Mouse (Mus musculus): ENCODE data around the gene Hrc. TPM values are rescaled to one million over a fixed set of nuclear protein-coding genes. Genes with fewer than 3 reads are reported as not detected.

Gene Hrc
- polyA plus RNA-seq, 1 experiment, result 0.09 TPM

DNA sequence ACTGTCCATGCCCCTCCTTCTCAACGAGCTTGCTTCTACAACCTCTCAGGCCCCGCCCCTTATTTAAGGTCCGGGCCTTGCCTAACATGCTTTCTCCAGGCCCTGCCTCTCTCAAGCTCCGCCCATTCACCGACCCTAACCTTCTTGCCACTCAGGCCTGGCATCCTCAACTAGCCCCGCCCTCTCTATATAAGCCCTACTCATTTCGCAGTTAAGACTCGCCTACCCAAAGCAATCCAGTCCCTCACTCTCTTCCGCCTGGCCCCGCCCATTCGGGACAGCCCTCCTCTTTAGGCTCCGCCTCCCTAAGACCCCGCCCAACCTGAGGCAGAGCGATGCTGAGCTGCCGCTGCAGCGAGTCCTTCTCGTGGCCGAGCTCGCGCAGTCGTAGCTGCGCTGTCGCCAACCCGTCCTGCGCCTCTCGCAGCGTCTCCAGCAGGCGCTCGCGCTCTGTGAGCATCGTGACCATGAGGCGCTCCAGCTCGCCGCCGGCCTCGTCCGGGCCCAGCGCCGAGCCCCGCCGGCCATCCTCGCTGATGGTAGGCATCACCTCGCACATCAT is 26.2 kb downstream of the Hrc start:
- Histone ChIP-seq H3K4me3 (ENCODE audit: extremely low read depth, insufficient read depth, insufficient read length) (peak overlapping the region; percentile 58; the same call in 1 of the 2 replicates), H3K27ac (ENCODE audit: insufficient read depth, low read length) (no peak overlapping the region), H3K4me1 (ENCODE audit: control insufficient read depth, insufficient read depth, insufficient read length) (peaks cover 8% of the 10 kb centered on the region), H3K36me3 (ENCODE audit: control insufficient read depth, insufficient read depth, low read length) (no peaks in the 10 kb centered on the region), H3K27me3 (ENCODE audit: control insufficient read depth, insufficient read depth, low read length) (peaks cover 15% of the 10 kb centered on the region)
- TF ChIP-seq CTCF (IDR thresholded peaks at IDR 0.05; ENCODE audit: extremely low read depth, insufficient read depth, insufficient read length, insufficient replicate concordance), result no peak
- TF ChIP-seq POLR2A (IDR thresholded peaks at IDR 0.05; ENCODE audit: low read depth, low read length), result no peak
- peak; percentile 63 to 80 for DNase-seq (ENCODE audit: low read depth in 1 of 2, low spot score in 2 of 2)
- under 1% methylated on average over 43 of the region's 43 CpGs for WGBS

DNA sequence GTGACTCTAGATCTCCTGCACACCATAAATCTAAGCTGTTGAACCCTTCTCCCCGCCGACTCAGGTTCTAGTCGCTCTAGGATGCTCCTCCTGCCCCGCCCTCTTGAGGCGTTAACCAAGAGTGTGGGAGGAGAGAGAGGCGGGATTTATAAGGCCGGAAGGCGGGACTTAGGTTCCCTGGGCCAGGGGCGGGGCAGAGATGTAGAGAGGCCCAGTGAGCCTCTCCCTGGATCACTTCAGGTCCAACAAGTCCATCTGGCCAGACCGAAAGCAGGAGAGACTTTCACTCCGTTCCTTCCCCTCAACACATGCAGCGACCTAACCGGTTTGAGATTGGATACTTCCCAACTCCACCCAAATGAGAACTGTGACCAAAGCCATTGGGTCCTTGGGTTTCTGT is 27.7 kb downstream of the Hrc start:
- TF ChIP-seq CTCF (IDR thresholded peaks at IDR 0.05; ENCODE audit: extremely low read depth, insufficient read depth, insufficient read length, insufficient replicate concordance), result no peak
- no peak for TF ChIP-seq POLR2A (IDR thresholded peaks at IDR 0.05; ENCODE audit: low read depth, low read length)
- DNase-seq (ENCODE audit: low read depth in 1 of 2, low spot score in 2 of 2), result peak; percentile 28 to 36
- Histone ChIP-seq H3K4me3 (ENCODE audit: extremely low read depth, insufficient read depth, insufficient read length) (no peak overlapping the region), H3K27ac (ENCODE audit: insufficient read depth, low read length) (no peak overlapping the region), H3K36me3 (ENCODE audit: control insufficient read depth, insufficient read depth, low read length) (no peaks in the 10 kb centered on the region), H3K27me3 (ENCODE audit: control insufficient read depth, insufficient read depth, low read length) (peaks cover 19% of the 10 kb centered on the region), H3K4me1 (ENCODE audit: control insufficient read depth, insufficient read depth, insufficient read length) (peaks cover 14% of the 10 kb centered on the region)
- 10% methylated on average over 13 of the region's 13 CpGs for WGBS

- no peak overlapping the region for H3K27ac ChIP-seq (ENCODE audit: insufficient read depth, low read length)
- TF ChIP-seq CTCF (IDR thresholded peaks at IDR 0.05; ENCODE audit: extremely low read depth, insufficient read depth, insufficient read length, insufficient replicate concordance) (no peak), POLR2A (IDR thresholded peaks at IDR 0.05; ENCODE audit: low read depth, low read length) (no peak)
- DNase-seq (ENCODE audit: low read depth in 1 of 2, low spot score in 2 of 2), result no peak
- H3K27me3 ChIP-seq (ENCODE audit: control insufficient read depth, insufficient read depth, low read length), result peaks cover 19% of the 10 kb centered on the region
- H3K4me1 ChIP-seq (ENCODE audit: control insufficient read depth, insufficient read depth, insufficient read length), result peaks cover 15% of the 10 kb centered on the region
- no peak overlapping the region for H3K4me3 ChIP-seq (ENCODE audit: extremely low read depth, insufficient read depth, insufficient read length)
- WGBS, result 74% methylated on average over 2 of the region's 2 CpGs
- H3K36me3 ChIP-seq (ENCODE audit: control insufficient read depth, insufficient read depth, low read length), result no peaks in the 10 kb centered on the region
Observed at GRCm38 (mm10) chr7:45363983-45364382, 28.9 kb downstream of the Hrc start.

DNA sequence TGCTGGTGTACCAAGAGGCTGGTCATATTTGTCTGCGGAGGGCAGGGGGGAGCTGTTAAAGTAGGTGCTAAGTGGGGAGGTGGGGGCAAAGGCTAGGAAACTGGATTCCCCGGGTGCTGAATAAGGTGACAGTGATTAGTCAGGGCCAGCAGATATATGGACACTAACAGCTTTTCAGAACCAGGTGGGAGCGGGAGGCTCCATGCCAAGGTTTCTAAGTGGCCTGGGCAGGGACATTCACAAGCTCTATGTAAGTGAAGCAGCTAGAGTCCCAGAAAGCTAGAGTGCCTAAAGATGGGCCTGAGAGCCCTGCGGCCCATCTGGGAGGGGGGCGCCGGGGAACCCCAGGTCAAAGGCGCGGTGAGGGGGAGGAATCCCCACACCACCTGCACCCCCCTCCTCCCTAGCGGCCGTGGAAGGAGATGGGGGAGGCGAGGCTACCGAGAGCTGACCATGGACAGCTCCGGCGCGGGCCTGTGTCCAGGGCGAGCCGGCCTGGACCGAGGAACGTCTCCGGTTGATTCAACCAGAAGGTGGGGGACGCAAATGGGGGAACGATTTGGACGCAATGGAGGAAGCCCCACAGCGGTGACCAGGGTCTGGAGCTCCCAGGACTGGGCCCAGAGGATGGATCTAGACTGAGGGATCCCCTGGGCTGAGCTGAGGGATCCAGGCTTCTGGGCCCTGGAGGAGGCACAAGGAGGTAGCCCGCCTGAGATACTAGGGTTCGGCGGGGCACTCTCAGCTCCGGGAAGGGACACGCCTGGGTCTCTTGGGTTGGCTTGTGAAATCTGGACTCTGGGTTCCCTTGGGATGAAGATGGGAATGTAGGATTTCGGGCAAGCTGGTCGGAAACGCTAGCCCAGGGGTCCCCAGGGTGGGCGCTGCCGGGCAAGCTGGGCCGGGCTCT is 30.9 kb downstream of the Hrc start:
- no peak for TF ChIP-seq CTCF (IDR thresholded peaks at IDR 0.05; ENCODE audit: extremely low read depth, insufficient read depth, insufficient read length, insufficient replicate concordance)
- no peak for TF ChIP-seq POLR2A (IDR thresholded peaks at IDR 0.05; ENCODE audit: low read depth, low read length)
- no peak overlapping the region for H3K27ac ChIP-seq (ENCODE audit: insufficient read depth, low read length)

DNA sequence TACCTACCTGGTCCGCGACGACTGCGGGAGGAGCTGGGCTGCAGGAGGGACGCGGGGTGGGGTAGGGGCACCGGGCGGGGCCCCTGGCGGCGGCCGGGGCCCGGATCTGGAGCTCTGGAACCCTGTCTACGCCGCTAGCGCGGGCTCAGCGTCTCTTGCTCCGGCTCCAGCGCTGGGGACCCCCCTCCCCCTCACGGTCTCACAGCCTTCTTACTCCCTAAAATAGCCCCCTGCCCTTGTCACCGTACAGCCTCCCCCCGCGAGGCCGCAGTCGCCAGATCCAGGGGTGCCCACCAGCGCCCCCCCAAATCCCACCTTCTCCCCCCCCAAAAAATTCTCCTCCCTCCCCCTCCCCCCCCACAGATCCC is 31.5 kb downstream of the Hrc start, which contains the start of gene Ppfia3:
Gene Ppfia3 (minus strand): TSS at position 368 of the 368 bp plus-strand sequence.
- Histone ChIP-seq H3K4me3 (ENCODE audit: extremely low read depth, insufficient read depth, insufficient read length) (peak within 1 kb of the TSS; percentile 71), H3K36me3 (ENCODE audit: control insufficient read depth, insufficient read depth, low read length) (no peaks in the 10 kb centered on the region), H3K27ac (ENCODE audit: insufficient read depth, low read length) (peak within 1 kb of the TSS; percentile 69; the same call in 1 of the 2 replicates), H3K4me1 (ENCODE audit: control insufficient read depth, insufficient read depth, insufficient read length) (peaks cover 17% of the 10 kb centered on the region), H3K27me3 (ENCODE audit: control insufficient read depth, insufficient read depth, low read length) (peaks cover 20% of the 10 kb centered on the region)
- 2% methylated on average over 24 of the region's 26 CpGs for WGBS
- no peak for DNase-seq (ENCODE audit: low read depth in 1 of 2, low spot score in 2 of 2)
- TF ChIP-seq POLR2A (IDR thresholded peaks at IDR 0.05; ENCODE audit: low read depth, low read length) (no peak), CTCF (IDR thresholded peaks at IDR 0.05; ENCODE audit: extremely low read depth, insufficient read depth, insufficient read length, insufficient replicate concordance) (no peak)

More for the DNA sequence above, 30.9 kb downstream of the Hrc start:
- peaks cover 19% of the 10 kb centered on the region for H3K4me1 ChIP-seq (ENCODE audit: control insufficient read depth, insufficient read depth, insufficient read length)
- H3K4me3 ChIP-seq (ENCODE audit: extremely low read depth, insufficient read depth, insufficient read length), result peak overlapping the region; percentile 41; the same call in 1 of the 2 replicates
- H3K36me3 ChIP-seq (ENCODE audit: control insufficient read depth, insufficient read depth, low read length), result no peaks in the 10 kb centered on the region
- WGBS, result 16% methylated on average over 35 of the region's 35 CpGs
- no peak for DNase-seq (ENCODE audit: low read depth in 1 of 2, low spot score in 2 of 2)
- H3K27me3 ChIP-seq (ENCODE audit: control insufficient read depth, insufficient read depth, low read length), result peaks cover 23% of the 10 kb centered on the region

- H3K4me1 ChIP-seq (ENCODE audit: control insufficient read depth, insufficient read depth, insufficient read length), result peaks cover 13% of the 10 kb centered on the region
- DNase-seq (ENCODE audit: low read depth in 1 of 2, low spot score in 2 of 2), result peak; percentile 92 to 94
- TF ChIP-seq POLR2A (IDR thresholded peaks at IDR 0.05; ENCODE audit: low read depth, low read length), result no peak
- TF ChIP-seq CTCF (IDR thresholded peaks at IDR 0.05; ENCODE audit: extremely low read depth, insufficient read depth, insufficient read length, insufficient replicate concordance), result peak; percentile 66; the same call in 1 of the 2 replicates
- H3K36me3 ChIP-seq (ENCODE audit: control insufficient read depth, insufficient read depth, low read length), result no peaks in the 10 kb centered on the region
- H3K27me3 ChIP-seq (ENCODE audit: control insufficient read depth, insufficient read depth, low read length), result peaks cover 18% of the 10 kb centered on the region
- peak overlapping the region; percentile 69; the same call in 1 of the 2 replicates for H3K27ac ChIP-seq (ENCODE audit: insufficient read depth, low read length)
- 1% methylated on average over 67 of the region's 70 CpGs for WGBS
- H3K4me3 ChIP-seq (ENCODE audit: extremely low read depth, insufficient read depth, insufficient read length), result peak overlapping the region; percentile 71
Observed at GRCm38 (mm10) chr7:45367020-45367880, 32.2 kb downstream of the Hrc start.

Data from spleen, adult 2 months (tissue).